Mouse (Mus musculus) intestine, embryonic 16.5 days (tissue): Measurements from ENCODE around the gene Cfap97d2. TPM values are rescaled to one million over a fixed set of nuclear protein-coding genes. Genes with fewer than 3 reads are reported as not detected.

Experiments used
- ATAC-seq: fragments of 200-750 bp; cut with Nextera tagmentation; 2 replicates; pipeline ENCODE4 v1.8.0; 2017; ENCODE audit warnings: moderate TSS enrichment, moderate library complexity
- H3K27ac ChIP-seq: fragments of 300-500 bp; sonication (generic); 2 replicates; pipeline ENCODE4 v1.5.1; 2014; ENCODE audit warnings: mild to moderate bottlenecking, low read length
- H3K27me3 ChIP-seq: fragments of 300-500 bp; sonication (generic); replicated peaks from 2 replicates; pipeline ENCODE4 v1.6.1; 2014; ENCODE audit warnings: low read length, control low read depth, mixed read lengths; ENCODE audit not compliant: control insufficient read depth, insufficient read depth
- H3K36me3 ChIP-seq: fragments of 300-500 bp; sonication (generic); 2 replicates; pipeline ENCODE4 v1.6.1; 2014; ENCODE audit warnings: low read length, control low read depth; ENCODE audit not compliant: control insufficient read depth, insufficient read depth
- H3K4me1 ChIP-seq: fragments of 300-500 bp; sonication (generic); 2 replicates; pipeline ENCODE4 v1.6.1; 2014; ENCODE audit warnings: low read length, control low read depth, mixed read lengths; ENCODE audit not compliant: control insufficient read depth, insufficient read depth
- H3K4me2 ChIP-seq: fragments of 300-500 bp; sonication (generic); 2 replicates; pipeline ENCODE4 v1.6.1; 2014; ENCODE audit warnings: low read depth, low read length, control low read depth
- H3K4me3 ChIP-seq: fragments of 300-500 bp; sonication (generic); 2 replicates; pipeline ENCODE4 v1.5.1; 2014; ENCODE audit warnings: mild to moderate bottlenecking, low read length
- H3K9ac ChIP-seq: fragments of 300-500 bp; sonication (generic); 2 replicates; pipeline ENCODE4 v1.6.1; 2014; ENCODE audit warnings: low read depth, low read length
- H3K9me3 ChIP-seq: fragments of 300-500 bp; sonication (generic); 2 replicates; pipeline ENCODE4 v1.6.1; 2016; ENCODE audit warnings: low read length, control low read depth; ENCODE audit not compliant: control insufficient read depth
- WGBS: fragments of 180-500 bp; shearing (Covaris S2); extraction: QIAGEN DNeasy Blood & Tissue Kit; methylation state at CpG from one replicate; pipeline ENCODE4 v1.1.7; 2014; 5-methylcytosine and 5-hydroxymethylcytosine counted together
- polyA plus RNA-seq: library from polyadenylated mRNA; unstranded; fragments of >200 nt; fragmentation: Nextera tagmentation; extraction: Ambion mirVana; gene quantifications from 2 replicates; pipeline ENCODE4 v1.2.1, GENCODE M21; 2015

Cfap97d2 gene
- polyA plus RNA-seq, 1 experiment from 2014 or later: 0.18 TPM

DNA sequence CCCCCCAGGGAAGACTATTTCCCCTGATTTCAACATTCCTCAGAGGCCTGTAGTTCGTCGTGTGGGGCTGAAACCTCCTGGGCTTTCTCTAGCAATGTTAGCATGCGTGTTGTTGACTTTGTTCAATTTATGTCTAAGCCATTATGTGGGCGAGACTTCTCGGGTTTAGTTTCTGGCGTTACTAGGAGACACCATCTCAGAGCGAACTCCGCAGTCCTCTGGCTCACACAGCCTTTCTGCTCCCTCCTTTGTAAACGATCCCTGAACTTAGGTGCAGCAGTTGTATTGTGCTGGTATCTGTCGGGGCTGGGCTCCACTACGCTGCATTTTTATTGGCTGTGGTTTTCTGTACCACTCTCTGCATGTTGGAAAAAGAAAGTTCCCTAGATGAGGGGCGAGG, 11.0 kb upstream of the Cfap97d2 start:
- no peak overlapping the region for H3K4me3 ChIP-seq
- 0 out of 2 replicates have a peak, but pooled peaks cover 3% of the 10 kb centered on the region for H3K27me3 ChIP-seq
- H3K4me2 ChIP-seq: no peak overlapping the region
- H3K4me1 ChIP-seq: peaks cover 35% of the 10 kb centered on the region
- no peaks in the 10 kb centered on the region for H3K36me3 ChIP-seq
- H3K9me3 ChIP-seq: no peaks in the 10 kb centered on the region
- 37% methylated on average over 12 of the region's 12 CpGs for WGBS
- H3K9ac ChIP-seq: no peak overlapping the region
- H3K27ac ChIP-seq: peak overlapping the region; percentile 6; the same call in 1 of the 2 replicates
- ATAC-seq: 0 out of 2 replicates have a peak, but pooled peaks have one; percentile 1

DNA sequence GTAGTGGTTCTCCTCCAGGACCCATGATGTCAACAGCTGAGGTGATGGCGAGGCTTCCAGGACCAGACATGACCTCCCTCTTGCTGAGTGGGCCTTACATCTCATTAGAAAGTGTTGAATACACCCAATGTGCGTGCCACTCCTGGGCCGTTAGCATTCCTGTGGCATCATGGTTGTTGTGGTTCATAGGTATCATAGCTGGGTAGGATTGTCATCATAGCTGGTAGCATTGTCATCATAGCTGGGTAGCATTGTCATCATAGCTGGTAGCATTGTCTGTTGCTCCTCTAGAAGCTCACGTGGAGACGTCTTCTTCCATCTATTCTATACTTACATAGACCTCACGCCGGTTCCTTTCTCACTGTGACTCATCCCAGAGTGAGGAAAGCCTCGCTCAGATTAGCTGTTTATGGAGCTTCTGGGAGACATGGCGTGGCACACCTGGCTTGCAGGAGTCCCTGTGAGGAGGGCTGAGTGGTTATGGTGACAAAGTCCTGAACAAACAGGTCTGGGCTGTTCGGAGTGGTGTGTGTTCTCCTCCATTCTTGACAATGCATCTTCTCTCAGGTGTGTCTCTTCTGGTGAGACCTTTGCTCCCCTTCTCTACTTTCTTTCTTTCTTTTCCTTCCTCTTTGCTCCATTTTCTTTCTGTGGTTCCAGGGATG, 10.4 kb upstream of the Cfap97d2 start:
- H3K36me3 ChIP-seq: no peaks in the 10 kb centered on the region
- WGBS: 79% methylated on average over 10 of the region's 10 CpGs
- peak overlapping the region; percentile 45 for H3K27ac ChIP-seq
- peak; percentile 83 for ATAC-seq
- H3K4me1 ChIP-seq: peaks cover 35% of the 10 kb centered on the region
- H3K9me3 ChIP-seq: no peaks in the 10 kb centered on the region
- no peak overlapping the region for H3K4me3 ChIP-seq
- peak overlapping the region; percentile 22; the same call in 1 of the 2 replicates for H3K4me2 ChIP-seq
- no peak overlapping the region for H3K9ac ChIP-seq
- 0 out of 2 replicates have a peak, but pooled peaks cover 3% of the 10 kb centered on the region for H3K27me3 ChIP-seq

DNA sequence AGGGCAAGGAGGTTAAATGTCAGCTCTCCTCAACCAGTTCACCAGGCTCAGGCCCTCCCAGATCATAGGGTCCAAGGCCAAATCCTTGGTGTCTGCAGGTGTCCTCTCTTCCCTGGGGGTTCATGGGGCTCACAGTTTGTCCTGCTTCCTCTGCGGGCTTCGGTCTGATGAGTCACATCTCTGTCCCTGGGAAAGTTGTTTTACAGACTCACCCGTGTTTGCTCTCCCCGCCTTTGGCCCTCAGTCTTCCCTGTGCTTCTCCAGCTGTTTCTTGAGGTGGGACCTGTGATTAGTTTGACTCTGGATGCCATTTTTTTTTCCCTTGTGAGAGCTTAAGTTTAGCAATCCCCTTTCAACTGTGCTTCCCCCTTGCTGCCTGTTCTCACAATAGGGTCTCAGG, 9.5 kb upstream of the Cfap97d2 start:
- 0 out of 2 replicates have a peak, but pooled peaks cover 3% of the 10 kb centered on the region for H3K27me3 ChIP-seq
- peak overlapping the region; percentile 45 for H3K27ac ChIP-seq
- no peaks in the 10 kb centered on the region for H3K9me3 ChIP-seq
- ATAC-seq: peak; percentile 29; the same call in 1 of the 2 replicates
- 0 out of 2 replicates have a peak overlapping the region, but pooled peaks have one; percentile 22 for H3K4me2 ChIP-seq
- no peak overlapping the region for H3K4me3 ChIP-seq
- H3K4me1 ChIP-seq: peaks cover 35% of the 10 kb centered on the region
- 54% methylated on average over 4 of the region's 4 CpGs for WGBS
- H3K9ac ChIP-seq: no peak overlapping the region
- H3K36me3 ChIP-seq: no peaks in the 10 kb centered on the region

GRCm38 (mm10) chr8:13697196-13697595, 8.5 kb upstream of the Cfap97d2 start:
- no peak overlapping the region for H3K4me3 ChIP-seq
- H3K4me1 ChIP-seq: peaks cover 38% of the 10 kb centered on the region
- no peak overlapping the region for H3K4me2 ChIP-seq
- 0 out of 2 replicates have a peak, but pooled peaks cover 3% of the 10 kb centered on the region for H3K27me3 ChIP-seq
- H3K9me3 ChIP-seq: no peaks in the 10 kb centered on the region
- ATAC-seq: no peak
- WGBS: 75% methylated on average over 8 of the region's 8 CpGs
- no peak overlapping the region for H3K27ac ChIP-seq
- H3K36me3 ChIP-seq: no peaks in the 10 kb centered on the region
- H3K9ac ChIP-seq: no peak overlapping the region

DNA sequence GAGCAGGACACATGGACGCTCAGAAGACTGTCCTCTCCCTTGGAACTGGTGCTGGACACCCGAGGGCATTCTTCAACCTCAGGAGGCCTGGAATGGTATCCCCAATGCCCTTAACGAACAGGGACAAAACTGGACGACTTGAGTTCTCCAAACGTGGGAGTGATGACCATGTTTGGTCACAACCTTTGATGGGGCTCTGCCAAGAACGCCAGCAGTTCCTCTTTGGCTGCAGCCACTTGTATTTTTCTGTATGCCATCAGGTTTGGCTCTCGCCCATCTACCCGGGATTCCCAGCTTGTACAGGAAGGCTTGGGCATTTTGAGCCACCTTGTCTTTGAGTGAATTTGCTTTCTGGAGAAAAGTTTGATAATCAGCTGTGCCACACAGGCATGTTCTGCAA, 8.0 kb upstream of the Cfap97d2 start:
- ATAC-seq: no peak
- H3K27me3 ChIP-seq: 0 out of 2 replicates have a peak, but pooled peaks cover 3% of the 10 kb centered on the region
- no peak overlapping the region for H3K4me3 ChIP-seq
- 83% methylated on average over 8 of the region's 8 CpGs for WGBS
- peak overlapping the region; percentile 33; the same call in 1 of the 2 replicates for H3K27ac ChIP-seq
- no peaks in the 10 kb centered on the region for H3K36me3 ChIP-seq
- peak overlapping the region; percentile 16; the same call in 1 of the 2 replicates for H3K4me2 ChIP-seq
- no peak overlapping the region for H3K9ac ChIP-seq
- no peaks in the 10 kb centered on the region for H3K9me3 ChIP-seq
- H3K4me1 ChIP-seq: peaks cover 38% of the 10 kb centered on the region

DNA sequence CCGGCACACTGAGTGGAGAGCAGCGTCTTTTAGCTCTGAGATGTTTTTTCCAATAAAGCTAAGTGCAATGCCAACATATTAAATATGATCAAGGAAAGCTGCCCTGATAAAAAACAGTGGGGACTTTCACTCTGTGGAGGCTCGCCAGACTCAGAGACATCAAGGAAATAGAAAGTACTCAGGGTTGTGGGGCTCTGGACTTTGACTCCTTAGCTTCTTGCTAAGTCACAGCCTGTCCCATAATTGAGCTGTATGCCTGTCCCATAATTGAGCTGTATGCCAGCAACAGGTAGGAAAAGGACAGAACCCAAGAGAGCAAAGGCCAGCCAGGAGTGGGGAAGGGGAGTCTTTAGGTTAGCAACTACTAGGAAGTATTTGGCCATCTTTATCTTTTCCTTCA, 7.4 kb upstream of the Cfap97d2 start:
- H3K9me3 ChIP-seq: no peaks in the 10 kb centered on the region
- H3K9ac ChIP-seq: no peak overlapping the region
- 51% methylated on average over 3 of the region's 3 CpGs for WGBS
- H3K4me1 ChIP-seq: peaks cover 38% of the 10 kb centered on the region
- no peaks in the 10 kb centered on the region for H3K36me3 ChIP-seq
- 0 out of 2 replicates have a peak, but pooled peaks cover 3% of the 10 kb centered on the region for H3K27me3 ChIP-seq
- H3K27ac ChIP-seq: peak overlapping the region; percentile 33; the same call in 1 of the 2 replicates
- H3K4me3 ChIP-seq: no peak overlapping the region
- H3K4me2 ChIP-seq: peak overlapping the region; percentile 16; the same call in 1 of the 2 replicates
- ATAC-seq: peak; percentile 73

DNA sequence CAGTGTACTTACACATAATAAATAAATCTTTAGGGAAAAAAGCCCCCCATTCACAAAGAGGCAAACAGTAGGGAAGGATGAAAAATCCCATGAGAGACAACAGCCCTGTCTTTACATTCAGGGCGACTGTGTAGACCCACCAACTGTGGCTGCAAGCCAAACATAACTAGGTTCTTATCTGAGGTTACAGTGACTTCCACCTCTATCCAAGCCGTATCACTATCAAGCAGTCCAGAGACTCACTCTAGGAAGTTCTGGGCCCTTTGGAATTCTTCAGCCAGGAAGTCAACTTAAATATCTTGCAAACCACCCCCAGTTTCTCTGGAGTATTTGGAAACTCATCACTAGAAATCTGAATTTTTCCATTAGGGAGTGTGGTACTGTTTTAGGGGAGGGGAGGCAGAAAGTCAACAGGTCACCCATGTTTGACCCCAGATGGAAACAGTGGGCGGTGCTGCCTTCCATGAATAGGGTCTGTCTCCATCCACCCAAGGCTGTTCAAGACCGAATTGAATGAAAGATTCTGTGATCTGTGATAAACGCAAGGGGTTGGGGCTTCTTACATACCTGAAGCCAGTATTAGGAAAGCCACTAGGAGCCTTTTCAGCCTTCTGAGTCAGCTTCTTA, 6.3 kb upstream of the Cfap97d2 start:
- no peak for ATAC-seq
- Histone ChIP-seq H3K36me3 (no peaks in the 10 kb centered on the region), H3K27me3 (0 out of 2 replicates have a peak, but pooled peaks cover 3% of the 10 kb centered on the region), H3K9ac (no peak overlapping the region), H3K4me2 (no peak overlapping the region), H3K9me3 (no peaks in the 10 kb centered on the region), H3K4me3 (no peak overlapping the region), H3K4me1 (peaks cover 38% of the 10 kb centered on the region), H3K27ac (no peak overlapping the region)
- WGBS: 72% methylated on average over 5 of the region's 5 CpGs

DNA sequence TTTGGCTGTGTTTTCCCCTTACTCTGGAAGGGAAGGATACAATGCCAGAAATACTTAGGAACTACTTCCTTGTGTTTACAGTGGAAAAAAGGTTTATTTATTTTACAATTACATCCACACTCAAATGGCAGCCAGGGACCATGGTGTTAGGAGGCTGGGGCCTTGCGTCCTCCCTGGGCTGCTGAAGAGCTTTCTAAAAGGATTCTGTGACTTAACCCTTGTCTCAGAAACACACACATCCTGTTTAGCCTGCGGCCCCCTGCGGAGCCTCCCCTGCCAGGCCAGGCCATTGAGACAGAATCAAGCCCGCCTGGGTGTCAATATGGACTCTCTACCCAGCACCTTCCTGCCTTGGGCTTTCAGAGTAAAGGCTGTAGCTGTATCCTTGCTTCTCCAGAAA, 2.9 kb upstream of the Cfap97d2 start:
- Histone ChIP-seq H3K9ac (no peak overlapping the region), H3K9me3 (no peaks in the 10 kb centered on the region), H3K27ac (peak overlapping the region; percentile 37; the same call in 1 of the 2 replicates), H3K4me3 (no peak overlapping the region), H3K27me3 (0 out of 2 replicates have a peak, but pooled peaks cover 3% of the 10 kb centered on the region), H3K36me3 (no peaks in the 10 kb centered on the region), H3K4me2 (no peak overlapping the region), H3K4me1 (peaks cover 22% of the 10 kb centered on the region)
- 56% methylated on average over 4 of the region's 4 CpGs for WGBS
- no peak for ATAC-seq

DNA sequence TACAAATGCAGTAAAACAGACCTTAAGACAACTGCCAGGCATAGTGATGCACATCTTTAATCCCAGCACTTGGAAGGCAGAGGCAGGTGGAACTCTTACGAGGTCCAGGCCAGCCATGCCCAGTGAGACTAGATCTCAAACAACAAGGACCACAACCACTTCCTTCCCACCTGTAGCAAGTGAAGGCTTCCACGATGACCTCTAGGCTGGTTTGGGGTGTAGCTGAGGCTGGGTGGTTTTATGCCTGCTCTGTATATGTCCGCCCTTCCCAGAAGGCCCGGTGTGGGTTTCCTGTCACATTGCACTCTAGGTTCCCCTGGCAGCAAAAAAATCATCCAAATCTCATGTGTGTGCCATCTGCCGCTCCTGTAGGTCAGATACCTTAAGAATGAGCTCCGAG, 1.9 kb upstream of the Cfap97d2 start:
- Histone ChIP-seq H3K9me3 (no peaks in the 10 kb centered on the region), H3K9ac (no peak overlapping the region), H3K4me2 (no peak overlapping the region), H3K4me3 (no peak overlapping the region), H3K36me3 (no peaks in the 10 kb centered on the region), H3K27ac (no peak overlapping the region), H3K4me1 (peaks cover 12% of the 10 kb centered on the region), H3K27me3 (0 out of 2 replicates have a peak, but pooled peaks cover under 1% of the 10 kb centered on the region)
- ATAC-seq: no peak
- 90% methylated on average over 6 of the region's 6 CpGs for WGBS
